Mouse (Mus musculus) midbrain, embryonic 13.5 days (tissue): Measurements from ENCODE around the gene Lat. TPM values are rescaled to one million over a fixed set of nuclear protein-coding genes. Genes with fewer than 3 reads are reported as not detected.
"Not testable (repeated sequence)": the region's sequence is repeated elsewhere in the genome, so short reads cannot be mapped to it uniquely, and the experiment has no call there.

Experiments
- ATAC-seq: fragments of 200-750 bp; cut with Nextera tagmentation; 2 replicates; pipeline ENCODE4 v1.8.0; 2017; ENCODE audit warnings: mild to moderate bottlenecking, moderate TSS enrichment, moderate library complexity
- H3K27ac ChIP-seq: fragments of 300-500 bp; sonication (generic); 2 replicates; pipeline ENCODE4 v1.5.1; 2015; ENCODE audit warnings: inconsistent platforms, mild to moderate bottlenecking, moderate library complexity
- H3K27me3 ChIP-seq: fragments of 300-500 bp; sonication (generic); 2 replicates; pipeline ENCODE4 v1.6.1; 2015; ENCODE audit warnings: mild to moderate bottlenecking, inconsistent platforms
- H3K36me3 ChIP-seq: fragments of 300-500 bp; sonication (generic); 2 replicates; pipeline ENCODE4 v1.6.1; 2015; ENCODE audit warnings: mild to moderate bottlenecking, inconsistent platforms
- H3K4me1 ChIP-seq: fragments of 300-500 bp; sonication (generic); replicated peaks from 2 replicates; pipeline ENCODE4 v1.6.1; 2015; ENCODE audit warnings: inconsistent platforms
- H3K4me2 ChIP-seq: fragments of 300-500 bp; sonication (generic); replicated peaks from 2 replicates; pipeline ENCODE4 v1.6.1; 2015; ENCODE audit warnings: moderate library complexity, mild to moderate bottlenecking, inconsistent platforms
- H3K4me3 ChIP-seq: fragments of 300-500 bp; sonication (generic); replicated peaks from 2 replicates; pipeline ENCODE4 v1.5.1; 2015; ENCODE audit warnings: mild to moderate bottlenecking, inconsistent platforms
- H3K9ac ChIP-seq: fragments of 300-500 bp; sonication (generic); replicated peaks from 2 replicates; pipeline ENCODE4 v1.6.1; 2015; ENCODE audit warnings: mild to moderate bottlenecking, inconsistent platforms
- H3K9me3 ChIP-seq: fragments of 300-500 bp; sonication (generic); 2 replicates; pipeline ENCODE4 v1.6.1; 2016; ENCODE audit warnings: mild to moderate bottlenecking, inconsistent platforms
- WGBS: fragments of 180-500 bp; shearing (Covaris S2); methylation state at CpG from one replicate; pipeline ENCODE4 v1.1.7; 2015; 5-methylcytosine and 5-hydroxymethylcytosine counted together
- polyA plus RNA-seq: library from polyadenylated mRNA; unstranded; fragments of >200 nt; fragmentation: Nextera tagmentation; extraction: Ambion mirVana; gene quantifications from 2 replicates; pipeline ENCODE4 v1.2.1, GENCODE M21; 2015

Lat gene
- polyA plus RNA-seq, result 1.0 and 1.7 TPM in 2 replicates

- no peak within 1 kb of the TSS for H3K4me2 ChIP-seq
- no peaks in the 10 kb centered on the region for H3K4me1 ChIP-seq
- H3K27me3 ChIP-seq, result no peaks in the 10 kb centered on the region
- peaks cover 70% of the 10 kb centered on the region for H3K36me3 ChIP-seq
- WGBS, result 84% methylated on average over 13 of the region's 13 CpGs
- no peak within 1 kb of the TSS for H3K9ac ChIP-seq
- no peak within 1 kb of the TSS for H3K27ac ChIP-seq
- no peaks in the 10 kb centered on the region for H3K9me3 ChIP-seq
- H3K4me3 ChIP-seq, result no peak within 1 kb of the TSS
- ATAC-seq, result 0 out of 2 replicates have a peak, but pooled peaks have one; percentile 6
Measured at GRCm38 (mm10) chr7:126369393-126369792, at the start of gene Lat. Gene Lat (minus strand): TSS chr7:126369570.

GRCm38 (mm10) chr7:126418496-126418895 lies 49.1 kb upstream of the Lat start:
- no peak for ATAC-seq
- H3K9ac ChIP-seq, result no peak overlapping the region
- H3K4me1 ChIP-seq, result no peaks in the 10 kb centered on the region; the same call in 1 of the 2 replicates
- H3K36me3 ChIP-seq, result no peaks in the 10 kb centered on the region
- no peak overlapping the region for H3K4me2 ChIP-seq
- 63% methylated on average over 3 of the region's 3 CpGs for WGBS
- no peak overlapping the region for H3K4me3 ChIP-seq
- H3K27me3 ChIP-seq, result no peaks in the 10 kb centered on the region
- no peaks in the 10 kb centered on the region for H3K9me3 ChIP-seq
- H3K27ac ChIP-seq, result no peak overlapping the region

- 70% methylated on average over 4 of the region's 4 CpGs for WGBS
- no peaks in the 10 kb centered on the region for H3K9me3 ChIP-seq
- ATAC-seq, result no peak
- no peaks in the 10 kb centered on the region for H3K36me3 ChIP-seq
- H3K4me2 ChIP-seq, result no peak overlapping the region
- no peak overlapping the region for H3K27ac ChIP-seq
- no peak overlapping the region for H3K9ac ChIP-seq
- no peaks in the 10 kb centered on the region; the same call in 1 of the 2 replicates for H3K4me1 ChIP-seq
- no peaks in the 10 kb centered on the region for H3K27me3 ChIP-seq
- no peak overlapping the region for H3K4me3 ChIP-seq
Measured at GRCm38 (mm10) chr7:126417606-126418005, 48.2 kb upstream of the Lat start.

- H3K4me2 ChIP-seq, result no peak overlapping the region
- H3K9me3 ChIP-seq, result no peaks in the 10 kb centered on the region
- no peak overlapping the region for H3K4me3 ChIP-seq
- H3K9ac ChIP-seq, result no peak overlapping the region
- 6% methylated on average over 8 of the region's 8 CpGs for WGBS
- no peaks in the 10 kb centered on the region for H3K27me3 ChIP-seq
- H3K4me1 ChIP-seq, result no peaks in the 10 kb centered on the region; the same call in 1 of the 2 replicates
- no peak overlapping the region for H3K27ac ChIP-seq
- H3K36me3 ChIP-seq, result no peaks in the 10 kb centered on the region
- ATAC-seq, result no peak
Measured at GRCm38 (mm10) chr7:126417045-126417444, 47.7 kb upstream of the Lat start.

- 44% methylated on average over 2 of the region's 2 CpGs for whole genome bisulfite sequencing
- Histone ChIP-seq H3K36me3 (no peaks in the 10 kb centered on the region), H3K4me3 (no peak overlapping the region), H3K27ac (no peak overlapping the region), H3K4me2 (no peak overlapping the region), H3K4me1 (no peaks in the 10 kb centered on the region; the same call in 1 of the 2 replicates), H3K9ac (no peak overlapping the region), H3K9me3 (no peaks in the 10 kb centered on the region), H3K27me3 (no peaks in the 10 kb centered on the region)
- no peak for ATAC-seq
Measured at GRCm38 (mm10) chr7:126416615-126417014, 47.2 kb upstream of the Lat start.

- 88% methylated on average over 6 of the region's 6 CpGs for WGBS
- H3K27me3 ChIP-seq, result no peaks in the 10 kb centered on the region
- H3K4me2 ChIP-seq, result no peak within 1 kb of the TSS
- H3K4me1 ChIP-seq, result no peaks in the 10 kb centered on the region; the same call in 1 of the 2 replicates
- no peaks in the 10 kb centered on the region for H3K36me3 ChIP-seq
- no peaks in the 10 kb centered on the region for H3K9me3 ChIP-seq
- no peak within 1 kb of the TSS for H3K27ac ChIP-seq
- H3K4me3 ChIP-seq, result no peak within 1 kb of the TSS
- no peak for ATAC-seq
- no peak within 1 kb of the TSS for H3K9ac ChIP-seq
Measured at GRCm38 (mm10) chr7:126414725-126415124, 45.4 kb upstream of the Lat start, which contains the start of gene Cd19. Gene Cd19 (minus strand): TSS chr7:126414889.

GRCm38 (mm10) chr7:126411061-126411460 lies 41.7 kb upstream of the Lat start:
- ATAC-seq, result no peak

GRCm38 (mm10) chr7:126408686-126409085 lies 39.3 kb upstream of the Lat start:
- ATAC-seq, result no peak
- H3K4me3 ChIP-seq, result no peak overlapping the region
- no peaks in the 10 kb centered on the region for H3K27me3 ChIP-seq
- 89% methylated on average over 2 of the region's 2 CpGs for WGBS
- H3K4me2 ChIP-seq, result no peak overlapping the region
- H3K27ac ChIP-seq, result no peak overlapping the region
- no peak overlapping the region for H3K9ac ChIP-seq
- no peaks in the 10 kb centered on the region for H3K9me3 ChIP-seq
- H3K4me1 ChIP-seq, result no peaks in the 10 kb centered on the region
- H3K36me3 ChIP-seq, result no peaks in the 10 kb centered on the region

More at GRCm38 (mm10) chr7:126411061-126411460, 41.7 kb upstream of the Lat start:
- H3K9ac ChIP-seq, result no peak overlapping the region
- no peak overlapping the region for H3K27ac ChIP-seq
- H3K4me1 ChIP-seq, result no peaks in the 10 kb centered on the region
- 87% methylated on average over 4 of the region's 4 CpGs for WGBS
- no peaks in the 10 kb centered on the region for H3K9me3 ChIP-seq
- H3K36me3 ChIP-seq, result no peaks in the 10 kb centered on the region
- no peaks in the 10 kb centered on the region for H3K27me3 ChIP-seq
- no peak overlapping the region for H3K4me2 ChIP-seq
- H3K4me3 ChIP-seq, result no peak overlapping the region

GRCm38 (mm10) chr7:126402518-126402917 lies 33.1 kb upstream of the Lat start:
- not testable (repeated sequence) for H3K4me1 ChIP-seq, H3K27me3 ChIP-seq, H3K9me3 ChIP-seq, H3K27ac ChIP-seq, H3K4me3 ChIP-seq, H3K36me3 ChIP-seq, H3K9ac ChIP-seq, H3K4me2 ChIP-seq, ATAC-seq
- 80% methylated on average over 8 of the region's 8 CpGs for WGBS

- ATAC-seq, result no peak
- Histone ChIP-seq H3K27me3 (no peaks in the 10 kb centered on the region), H3K9me3 (no peaks in the 10 kb centered on the region), H3K9ac (no peak overlapping the region), H3K4me3 (no peak overlapping the region), H3K4me2 (no peak overlapping the region), H3K4me1 (peaks cover 14% of the 10 kb centered on the region), H3K27ac (no peak overlapping the region), H3K36me3 (no peaks in the 10 kb centered on the region)
- WGBS, result 9% methylated on average over 5 of the region's 5 CpGs
Measured at GRCm38 (mm10) chr7:126399548-126399947, 30.2 kb upstream of the Lat start.

- WGBS, result 98% methylated on average over 4 of the region's 4 CpGs
- ATAC-seq, result no peak
Measured at GRCm38 (mm10) chr7:126397822-126398221, 28.5 kb upstream of the Lat start.

GRCm38 (mm10) chr7:126397221-126397620 lies 27.9 kb upstream of the Lat start:
- H3K9me3 ChIP-seq, result no peaks in the 10 kb centered on the region
- no peak for ATAC-seq
- H3K27me3 ChIP-seq, result no peaks in the 10 kb centered on the region
- no peaks in the 10 kb centered on the region for H3K36me3 ChIP-seq
- 0 out of 2 replicates have a peak overlapping the region, but pooled peaks have one; percentile 16 for H3K4me2 ChIP-seq
- no peak overlapping the region for H3K27ac ChIP-seq
- no peak overlapping the region for H3K9ac ChIP-seq
- peaks cover 14% of the 10 kb centered on the region for H3K4me1 ChIP-seq
- no peak overlapping the region for H3K4me3 ChIP-seq
- 58% methylated on average over 6 of the region's 6 CpGs for WGBS

More at GRCm38 (mm10) chr7:126397822-126398221, 28.5 kb upstream of the Lat start:
- no peak overlapping the region for H3K9ac ChIP-seq
- H3K4me2 ChIP-seq, result no peak overlapping the region
- H3K4me3 ChIP-seq, result no peak overlapping the region
- no peaks in the 10 kb centered on the region for H3K9me3 ChIP-seq
- H3K27me3 ChIP-seq, result no peaks in the 10 kb centered on the region
- no peaks in the 10 kb centered on the region for H3K36me3 ChIP-seq
- peaks cover 14% of the 10 kb centered on the region for H3K4me1 ChIP-seq
- no peak overlapping the region for H3K27ac ChIP-seq
